Mouse (Mus musculus): ENCODE results near the gene Hid1.

DNA sequence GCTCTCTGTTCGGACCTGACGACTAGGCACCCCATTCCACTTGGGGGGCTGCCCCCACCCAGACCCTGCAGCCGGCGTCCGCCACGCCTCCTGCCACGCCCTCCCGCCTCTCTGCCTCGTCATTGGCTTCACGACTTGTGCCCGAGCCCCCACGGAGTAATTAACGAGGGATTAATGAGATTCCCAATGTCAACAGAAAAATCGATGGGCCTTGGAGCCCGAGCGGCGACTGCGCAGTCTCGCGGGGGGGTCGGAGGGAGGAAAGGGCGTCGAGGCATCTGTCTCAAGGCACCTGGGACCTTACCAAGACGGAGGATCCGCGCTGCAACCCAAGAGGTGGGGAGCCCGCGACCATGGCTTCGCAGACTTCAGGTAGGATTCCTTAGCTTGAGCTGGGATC lies 33.0 kb downstream of the Hid1 start, which contains the start of gene Otop3:
- TF ChIP-seq CTCF (IDR thresholded peaks at IDR 0.05; ENCODE audit: low read depth) (no peak), EP300 (IDR thresholded peaks at IDR 0.05; ENCODE audit: low read depth) (no peak)

Data from liver, postnatal 0 days (tissue).